ENCODE assay signal across 18 mouse cellular contexts in genomic region chr12:107457835-107458234, GRCm38 (mm10). TPM values are rescaled to one million over a fixed set of nuclear protein-coding genes. Genes with fewer than 3 reads are reported as not detected.
"Had no signal": no experiment of that assay in that cellular context is flagged by ENCODE, and none has a peak within 500 bp of the region (broad histone marks: within the 10 kb centered on the region; RNA-seq: fewer than 3 reads in every experiment).

No protein-coding gene starts in this region.

- H3K9ac ChIP-seq: limb, embryonic 13.5 days; liver, embryonic 15.5 days had no signal

- H3K27ac ChIP-seq: layer of hippocampus, adult 2 months; limb, embryonic 13.5 days; liver, embryonic 15.5 days; stomach, postnatal 0 days had no signal

- DNase-seq: kidney, adult 9 months; kidney, postnatal 10 days; kidney, postnatal 4 days; lung, adult 2 months; lung, postnatal 36 days; thymus, postnatal 4 days had no signal

- ATAC-seq: lung, postnatal 0 days; midbrain, embryonic 16.5 days had no signal

- H3K36me3 ChIP-seq: limb, embryonic 13.5 days; liver, embryonic 15.5 days had no signal

- H3K4me2 ChIP-seq: limb, embryonic 13.5 days; liver, embryonic 11.5 days; liver, embryonic 15.5 days; midbrain, embryonic 11.5 days had no signal

- H3K27me3 ChIP-seq: limb, embryonic 13.5 days; liver, embryonic 15.5 days had no signal

- H3K4me3 ChIP-seq: layer of hippocampus, adult 2 months; limb, embryonic 13.5 days; liver, embryonic 15.5 days had no signal

- H3K9me3 ChIP-seq: limb, embryonic 13.5 days; liver, embryonic 15.5 days had no signal

- H3K4me1 ChIP-seq: limb, embryonic 13.5 days; liver, embryonic 15.5 days had no signal

RNA-seq across cellular contexts. Expression of gene 3110018I06Rik, which starts 30.6 kb away (rescaled TPM):
- total RNA-seq: layer of hippocampus, adult 2 months; layer of hippocampus, postnatal 10 days; left cerebral cortex, postnatal 36 days; megakaryocyte progenitor cell, adult 5-6 weeks; neutrophil, adult 5-6 weeks had no signal
- polyA plus RNA-seq: limb, embryonic 13.5 days; liver, embryonic 11.5 days; liver, embryonic 15.5 days; lung, adult 2 months; lung, postnatal 0 days; midbrain, embryonic 11.5 days; midbrain, embryonic 16.5 days; stomach, postnatal 0 days had no signal
